Mouse (Mus musculus) neural tube, embryonic 12.5 days (tissue): ENCODE results near the gene Rtkn. TPM values are rescaled to one million over a fixed set of nuclear protein-coding genes. Genes with fewer than 3 reads are reported as not detected.
A peak's percentile ranks its signal among the peaks of the same experiment; 100 is the strongest.

Experiments
- ATAC-seq: fragments of 200-750 bp; cut with Nextera tagmentation; 2 replicates; pipeline ENCODE4 v1.8.0; 2017; ENCODE audit warnings: low read depth, mild to moderate bottlenecking, moderate TSS enrichment, moderate library complexity; ENCODE audit not compliant: low FRiP score
- H3K27ac ChIP-seq: fragments of 300-500 bp; sonication (generic); 2 replicates; pipeline ENCODE4 v1.5.1; 2016
- H3K27me3 ChIP-seq: fragments of 300-500 bp; sonication (generic); replicated peaks from 2 replicates; pipeline ENCODE4 v1.6.1; 2016; ENCODE audit warnings: mild to moderate bottlenecking
- H3K36me3 ChIP-seq: fragments of 300-500 bp; sonication (generic); 2 replicates; pipeline ENCODE4 v1.6.1; 2016; ENCODE audit warnings: mild to moderate bottlenecking
- H3K4me1 ChIP-seq: fragments of 300-500 bp; sonication (generic); 2 replicates; pipeline ENCODE4 v1.6.1; 2016
- H3K4me2 ChIP-seq: fragments of 300-500 bp; sonication (generic); replicated peaks from 2 replicates; pipeline ENCODE4 v1.6.1; 2016; ENCODE audit warnings: mild to moderate bottlenecking
- H3K4me3 ChIP-seq: fragments of 300-500 bp; sonication (generic); 2 replicates; pipeline ENCODE4 v1.5.1; 2016
- H3K9ac ChIP-seq: fragments of 300-500 bp; sonication (generic); 2 replicates; pipeline ENCODE4 v1.6.1; 2016; ENCODE audit warnings: mild to moderate bottlenecking
- H3K9me3 ChIP-seq: fragments of 300-500 bp; sonication (generic); 2 replicates; pipeline ENCODE4 v1.6.1; 2016; ENCODE audit warnings: mild to moderate bottlenecking
- WGBS: fragments of 180-500 bp; shearing (Covaris S2); methylation state at CpG from one replicate; pipeline ENCODE4 v1.1.7; 2016; 5-methylcytosine and 5-hydroxymethylcytosine counted together
- polyA plus RNA-seq: library from polyadenylated mRNA; unstranded; fragments of >200 nt; fragmentation: Nextera tagmentation; extraction: Ambion mirVana; gene quantifications from 2 replicates; pipeline ENCODE4 v1.2.1, GENCODE M21; 2016

The Rtkn gene
- polyA plus RNA-seq, 1 experiment from 2014 or later, result 33.7 TPM

DNA sequence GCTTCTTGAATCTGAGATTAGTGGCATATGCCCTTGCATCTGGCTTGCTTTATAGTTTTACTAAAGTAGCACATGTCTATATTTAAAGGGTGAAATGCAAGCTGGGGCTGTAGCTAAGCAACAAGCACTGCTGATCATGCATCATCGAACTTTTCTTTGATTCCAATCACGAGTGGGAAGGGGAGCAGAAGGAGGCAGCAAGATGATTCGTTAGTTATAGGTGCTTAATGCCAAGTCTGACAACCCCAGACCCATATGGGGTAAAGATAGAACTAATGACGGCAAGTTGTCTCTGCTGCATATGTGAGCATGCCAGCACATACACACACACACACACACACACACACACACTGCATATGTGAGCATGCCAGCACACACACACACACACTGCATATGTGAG, 31.1 kb upstream of the Rtkn start:
- Histone ChIP-seq H3K4me2 (no peak overlapping the region), H3K9ac (no peak overlapping the region), H3K27ac (no peak overlapping the region), H3K4me1 (peaks cover 29% of the 10 kb centered on the region), H3K27me3 (peaks cover 3% of the 10 kb centered on the region; the same call in 1 of the 2 replicates), H3K36me3 (peaks cover 7% of the 10 kb centered on the region; the same call in 1 of the 2 replicates), H3K9me3 (no peaks in the 10 kb centered on the region), H3K4me3 (no peak overlapping the region)
- WGBS, result 83% methylated on average over 4 of the region's 4 CpGs
- no peak for ATAC-seq

GRCm38 (mm10) chr6:83107566-83108400, 27.5 kb upstream of the Rtkn start:
- 36% methylated on average over 13 of the region's 13 CpGs for WGBS
- 0 out of 2 replicates have a peak, but pooled peaks have one; percentile 18 for ATAC-seq

DNA sequence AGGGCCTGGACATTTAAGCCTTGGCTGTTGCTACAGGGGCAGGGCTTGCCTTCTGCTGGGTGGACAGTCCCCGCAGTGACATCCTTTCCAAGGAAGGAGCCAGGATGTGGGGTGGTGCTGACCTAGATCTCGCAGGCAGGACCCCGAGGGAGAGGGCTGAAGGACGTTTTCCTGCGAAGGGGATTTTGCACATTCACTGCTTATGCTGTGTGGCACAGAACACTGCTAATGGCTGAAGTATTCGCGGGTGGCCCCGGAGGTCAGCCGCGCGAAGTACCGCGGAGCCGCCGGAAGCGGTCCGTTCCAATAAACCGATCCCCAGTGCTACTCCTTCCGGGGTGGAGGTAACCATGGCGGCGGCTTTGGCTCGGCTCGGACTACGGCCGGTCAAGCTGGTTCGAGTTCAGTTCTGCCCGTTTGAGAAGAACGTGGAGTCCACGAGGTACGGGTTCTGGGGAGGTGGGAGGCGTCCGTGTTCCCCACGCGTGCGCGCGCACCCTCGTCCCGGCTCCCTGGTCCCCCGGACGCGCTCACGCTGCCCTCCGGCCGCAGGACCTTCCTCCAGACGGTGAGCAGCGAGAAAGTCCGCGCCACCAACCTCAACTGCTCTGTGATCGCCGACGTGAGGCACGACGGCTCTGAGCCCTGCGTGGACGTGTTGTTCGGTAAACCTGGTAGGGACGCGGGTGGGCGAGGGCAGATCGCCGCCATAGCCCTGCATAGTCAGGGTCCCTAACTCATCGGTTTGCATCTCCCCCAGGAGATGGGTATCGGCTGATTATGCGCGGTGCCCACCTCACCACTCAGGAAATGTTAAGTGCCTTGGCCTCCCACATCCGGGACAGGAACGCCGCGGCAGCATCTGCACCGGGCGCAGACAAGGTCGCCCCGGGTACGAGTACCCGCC, 26.2 kb upstream of the Rtkn start, which contains the start of gene Mrpl53:
Gene Mrpl53, plus strand, starts transcription at position 279 of the 907 bp plus-strand sequence.
- Histone ChIP-seq H3K36me3 (peaks cover 7% of the 10 kb centered on the region; the same call in 1 of the 2 replicates), H3K27me3 (no peaks in the 10 kb centered on the region), H3K4me2 (peak within 1 kb of the TSS; percentile 87), H3K9me3 (no peaks in the 10 kb centered on the region), H3K4me1 (peaks cover 22% of the 10 kb centered on the region), H3K4me3 (peak within 1 kb of the TSS; percentile 85), H3K9ac (peak within 1 kb of the TSS; percentile 90), H3K27ac (peak within 1 kb of the TSS; percentile 42; the same call in 1 of the 2 replicates)
- peak; percentile 93 for ATAC-seq
- under 1% methylated on average over 76 of the region's 76 CpGs for WGBS

More at GRCm38 (mm10) chr6:83107566-83108400, 27.5 kb upstream of the Rtkn start:
- Histone ChIP-seq H3K4me1 (peaks cover 30% of the 10 kb centered on the region), H3K9me3 (no peaks in the 10 kb centered on the region), H3K27ac (no peak overlapping the region), H3K27me3 (peaks cover 3% of the 10 kb centered on the region; the same call in 1 of the 2 replicates), H3K9ac (peak overlapping the region; percentile 90; the same call in 1 of the 2 replicates), H3K36me3 (peaks cover 7% of the 10 kb centered on the region; the same call in 1 of the 2 replicates), H3K4me3 (peak overlapping the region; percentile 85; the same call in 1 of the 2 replicates), H3K4me2 (peak overlapping the region; percentile 87)

GRCm38 (mm10) chr6:83111510-83112136, 23.6 kb upstream of the Rtkn start:
- Histone ChIP-seq H3K36me3 (peaks cover 4% of the 10 kb centered on the region; the same call in 1 of the 2 replicates), H3K4me1 (peaks cover 37% of the 10 kb centered on the region), H3K9ac (no peak overlapping the region), H3K9me3 (no peaks in the 10 kb centered on the region), H3K27me3 (no peaks in the 10 kb centered on the region), H3K4me3 (no peak overlapping the region), H3K27ac (no peak overlapping the region), H3K4me2 (no peak overlapping the region)
- WGBS, result 92% methylated on average over 4 of the region's 4 CpGs
- no peak for ATAC-seq

DNA sequence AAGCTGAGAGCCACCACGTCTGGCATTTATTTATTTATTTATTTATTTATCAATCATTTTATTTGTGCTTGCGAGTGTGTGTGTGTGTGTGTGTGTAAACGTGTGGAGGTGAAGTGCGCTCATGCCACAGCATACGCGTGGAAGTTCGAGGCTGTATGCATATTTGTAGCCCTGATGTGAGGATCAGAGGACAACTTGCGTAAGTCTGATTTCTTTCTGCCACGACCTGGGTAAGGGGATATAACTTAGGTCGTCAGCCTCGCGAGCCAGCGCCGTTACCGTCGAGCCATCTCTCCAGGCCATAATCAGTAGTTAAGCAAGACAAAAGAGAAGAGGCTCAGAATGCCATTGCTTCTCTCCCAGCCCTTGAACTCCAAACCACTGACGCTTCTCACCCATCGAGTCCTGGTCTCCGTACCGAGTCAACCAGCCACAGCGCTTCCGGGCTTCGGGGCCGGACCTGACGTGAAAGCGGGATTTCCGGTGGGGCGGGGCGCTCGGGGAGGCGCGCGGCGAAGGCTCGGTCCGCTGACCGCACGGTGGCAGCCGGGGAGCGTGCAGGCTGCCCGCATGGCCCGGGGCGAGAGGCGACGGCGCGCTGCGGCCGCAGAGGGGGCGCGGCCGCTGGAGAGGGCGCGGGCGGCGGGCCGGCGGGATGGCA, 20.1 kb upstream of the Rtkn start, which contains the start of gene Mogs:
Gene Mogs, plus strand, starts transcription at position 486 of the 661 bp plus-strand sequence.
- Histone ChIP-seq H3K4me2 (peak within 1 kb of the TSS; percentile 98), H3K4me1 (peaks cover 45% of the 10 kb centered on the region), H3K27me3 (no peaks in the 10 kb centered on the region), H3K9ac (peak within 1 kb of the TSS; percentile 90), H3K27ac (peak within 1 kb of the TSS; percentile 57), H3K36me3 (peaks cover 29% of the 10 kb centered on the region), H3K4me3 (peak within 1 kb of the TSS; percentile 84), H3K9me3 (no peaks in the 10 kb centered on the region)
- peak; percentile 77 for ATAC-seq
- 2% methylated on average over 58 of the region's 58 CpGs for WGBS

DNA sequence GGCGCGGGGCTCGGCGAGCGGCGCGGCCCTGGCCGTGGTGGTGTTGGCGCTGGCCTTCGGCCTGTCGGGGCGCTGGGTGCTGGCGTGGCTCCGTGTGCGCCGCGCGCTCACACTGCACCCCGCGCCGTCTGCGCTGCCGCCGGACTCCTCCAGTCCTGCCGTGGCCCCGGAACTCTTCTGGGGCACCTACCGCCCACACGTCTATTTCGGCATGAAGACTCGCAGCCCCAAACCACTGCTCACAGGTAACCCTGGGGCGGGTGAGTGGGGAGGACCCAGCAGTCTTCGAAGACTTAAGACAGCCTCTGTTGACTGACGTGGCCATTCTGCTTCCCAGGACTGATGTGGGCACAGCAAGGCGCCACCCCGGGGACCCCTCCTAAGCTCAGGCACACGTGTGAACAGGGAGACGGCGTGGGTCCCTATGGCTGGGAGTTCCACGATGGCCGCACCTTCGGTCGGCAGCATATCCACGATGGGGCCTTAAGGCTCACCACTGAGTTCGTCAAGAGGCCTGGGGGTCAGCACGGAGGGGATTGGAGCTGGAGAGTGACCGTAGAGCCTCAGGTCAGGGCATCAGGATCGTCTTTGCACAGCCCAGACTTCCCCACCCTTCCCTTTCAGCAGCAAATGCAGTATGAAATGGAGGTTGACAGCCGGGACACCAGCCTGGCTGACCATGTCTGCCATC, 19.4 kb upstream of the Rtkn start:
- Histone ChIP-seq H3K36me3 (peaks cover 29% of the 10 kb centered on the region), H3K4me1 (peaks cover 47% of the 10 kb centered on the region)
- 2% methylated on average over 48 of the region's 48 CpGs for WGBS

DNA sequence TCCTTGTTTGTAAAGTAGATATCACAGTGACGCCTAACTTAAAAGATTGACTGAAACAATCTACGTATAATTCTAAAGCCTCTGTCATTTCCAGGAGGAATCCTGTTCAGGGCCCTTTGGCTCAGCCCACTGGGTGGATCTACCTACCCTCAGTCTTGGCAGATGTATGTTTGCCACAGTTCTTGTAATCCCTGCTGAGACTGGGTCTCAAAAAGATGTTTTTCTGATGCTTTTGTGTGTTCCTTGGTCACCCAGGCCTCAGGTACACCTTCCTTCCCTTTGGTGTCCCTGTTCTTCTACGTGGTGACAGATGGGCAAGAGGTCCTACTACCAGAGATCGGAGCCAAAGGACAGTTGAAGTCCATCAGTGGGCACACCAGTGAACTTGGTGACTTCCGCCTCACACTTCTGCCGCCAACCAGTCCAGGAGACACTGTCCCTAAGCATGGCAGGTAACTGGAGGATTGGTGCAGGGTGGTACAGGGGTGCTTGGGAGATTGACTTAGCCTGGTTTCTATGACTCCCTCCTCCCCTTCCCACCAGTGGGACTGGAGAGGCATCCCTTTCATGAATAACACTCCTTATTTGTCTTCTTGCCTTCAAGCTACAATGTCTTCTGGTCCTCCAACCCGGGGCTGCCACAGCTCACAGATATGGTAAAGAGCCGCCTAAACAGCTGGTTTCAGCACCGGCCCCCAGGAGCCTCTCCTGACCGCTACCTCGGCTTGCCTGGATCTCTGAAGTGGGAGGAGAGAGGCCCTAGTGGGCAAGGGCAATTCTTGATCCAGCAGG, 18.7 kb upstream of the Rtkn start:
- Histone ChIP-seq H3K4me1 (peaks cover 47% of the 10 kb centered on the region), H3K36me3 (peaks cover 29% of the 10 kb centered on the region), H3K27ac (no peak overlapping the region), H3K9me3 (no peaks in the 10 kb centered on the region), H3K27me3 (no peaks in the 10 kb centered on the region), H3K9ac (peak overlapping the region; percentile 90), H3K4me2 (peak overlapping the region; percentile 98), H3K4me3 (peak overlapping the region; percentile 84)
- 83% methylated on average over 11 of the region's 11 CpGs for WGBS
- no peak for ATAC-seq

More for the DNA sequence above, 19.4 kb upstream of the Rtkn start:
- Histone ChIP-seq H3K27me3 (no peaks in the 10 kb centered on the region), H3K9me3 (no peaks in the 10 kb centered on the region), H3K27ac (peak overlapping the region; percentile 57), H3K4me3 (peak overlapping the region; percentile 84), H3K9ac (peak overlapping the region; percentile 90), H3K4me2 (peak overlapping the region; percentile 98)
- ATAC-seq, result peak; percentile 39

- Histone ChIP-seq H3K9ac (0 out of 2 replicates have a peak overlapping the region, but pooled peaks have one; percentile 90), H3K36me3 (peaks cover 29% of the 10 kb centered on the region), H3K4me3 (no peak overlapping the region), H3K27ac (no peak overlapping the region), H3K27me3 (no peaks in the 10 kb centered on the region), H3K4me1 (peaks cover 47% of the 10 kb centered on the region), H3K9me3 (no peaks in the 10 kb centered on the region), H3K4me2 (peak overlapping the region; percentile 98; the same call in 1 of the 2 replicates)
- WGBS, result 92% methylated on average over 4 of the region's 4 CpGs
- no peak for ATAC-seq
Measured at GRCm38 (mm10) chr6:83117165-83117438, 18.2 kb upstream of the Rtkn start.

- 0 out of 2 replicates have a peak overlapping the region, but pooled peaks have one; percentile 8 for H3K9ac ChIP-seq
- ATAC-seq, result no peak
- H3K27me3 ChIP-seq, result no peaks in the 10 kb centered on the region
- H3K4me1 ChIP-seq, result peaks cover 51% of the 10 kb centered on the region
- H3K4me2 ChIP-seq, result 0 out of 2 replicates have a peak overlapping the region, but pooled peaks have one; percentile 7
- no peak overlapping the region for H3K4me3 ChIP-seq
- H3K27ac ChIP-seq, result no peak overlapping the region
- H3K36me3 ChIP-seq, result peaks cover 29% of the 10 kb centered on the region
- H3K9me3 ChIP-seq, result no peaks in the 10 kb centered on the region
- 90% methylated on average over 13 of the region's 13 CpGs for WGBS
Measured at GRCm38 (mm10) chr6:83117616-83118015, 17.6 kb upstream of the Rtkn start.

- H3K27ac ChIP-seq, result no peak overlapping the region
- no peaks in the 10 kb centered on the region for H3K27me3 ChIP-seq
- no peaks in the 10 kb centered on the region for H3K9me3 ChIP-seq
- 0 out of 2 replicates have a peak overlapping the region, but pooled peaks have one; percentile 7 for H3K4me2 ChIP-seq
- no peak overlapping the region for H3K9ac ChIP-seq
- H3K4me1 ChIP-seq, result peaks cover 57% of the 10 kb centered on the region
- no peak overlapping the region for H3K4me3 ChIP-seq
- peaks cover 29% of the 10 kb centered on the region for H3K36me3 ChIP-seq
- WGBS, result 86% methylated on average over 11 of the region's 11 CpGs
- ATAC-seq, result no peak
Measured at GRCm38 (mm10) chr6:83118369-83118768, 16.9 kb upstream of the Rtkn start.
